In genomic region chr2:85284626-85285025, GRCm38 (mm10) we compare ENCODE assay signal across 10 mouse cellular contexts. TPM values are rescaled to one million over a fixed set of nuclear protein-coding genes. Genes with fewer than 3 reads are reported as not detected.
DNase-seq lines count a peak whose midpoint lies in the region; ATAC-seq and TF ChIP-seq lines count a peak whose summit lies in the region.
"Had no signal": no experiment of that assay in that cellular context is flagged by ENCODE, and none has a peak within 500 bp of the region (broad histone marks: within the 10 kb centered on the region; RNA-seq: fewer than 3 reads in every experiment).

No protein-coding gene starts in this region.

- H3K27ac ChIP-seq in kidney, postnatal 0 days = no peak overlapping the region
- no peak overlapping the region for H3K27ac ChIP-seq in midbrain, embryonic 16.5 days (ENCODE audit: low read length)
- no peak overlapping the region for H3K27ac ChIP-seq in thymus, adult 2 months (ENCODE audit: control insufficient read depth, insufficient read depth, low read length)
- H3K27ac ChIP-seq: embryonic facial prominence, embryonic 13.5 days had no signal

- TF ChIP-seq CTCF in kidney, postnatal 0 days (IDR thresholded peaks at IDR 0.05; ENCODE audit: low read depth) = no peak
- no peak for TF ChIP-seq CTCF in thymus, adult 2 months (IDR thresholded peaks at IDR 0.05; ENCODE audit: borderline replicate concordance, control insufficient read depth, extremely low read depth, insufficient read depth, low read length, poor library complexity)

- H3K27me3 ChIP-seq in kidney, postnatal 0 days (ENCODE audit: insufficient read depth, low read length) = no peaks in the 10 kb centered on the region
- H3K27me3 ChIP-seq in midbrain, embryonic 16.5 days (ENCODE audit: control insufficient read depth, insufficient read depth, low read depth, low read length) = no peaks in the 10 kb centered on the region
- H3K27me3 ChIP-seq in thymus, adult 2 months (ENCODE audit: control insufficient read depth, insufficient read depth, low read length) = no peaks in the 10 kb centered on the region
- H3K27me3 ChIP-seq: embryonic facial prominence, embryonic 13.5 days had no signal

- peak; percentile 19 for DNase-seq in kidney, postnatal 0 days (ENCODE audit: low spot score)
- DNase-seq in kidney, adult 9 months = no peak
- peak; percentile 30 to 41 for DNase-seq in heart, adult 18-20 months
- DNase-seq in layer of hippocampus, adult 11-12 months (ENCODE audit: low spot score) = peak; percentile 82
- DNase-seq in thymus, adult 2 months = no peak
- DNase-seq in T-cell, adult 2 months (ENCODE audit: low spot score) = no peak
- no peak for DNase-seq in thymus, postnatal 25 days

- no peak overlapping the region for H3K9ac ChIP-seq in kidney, postnatal 0 days (ENCODE audit: low read depth, low read length)
- H3K9ac ChIP-seq in midbrain, embryonic 16.5 days (ENCODE audit: low read depth, low read length) = no peak overlapping the region
- H3K9ac ChIP-seq: embryonic facial prominence, embryonic 13.5 days had no signal

- TF ChIP-seq POLR2A in thymus, adult 2 months (IDR thresholded peaks at IDR 0.05; ENCODE audit: control insufficient read depth, extremely low read depth, insufficient read depth, low read length, poor library complexity) = no peak

- H3K9me3 ChIP-seq in kidney, postnatal 0 days (replicated peaks; ENCODE audit: low read length) = no peaks in the 10 kb centered on the region
- H3K9me3 ChIP-seq in midbrain, embryonic 16.5 days (replicated peaks; ENCODE audit: control insufficient read depth, low read length, poor library complexity, severe bottlenecking) = no peaks in the 10 kb centered on the region
- H3K9me3 ChIP-seq: embryonic facial prominence, embryonic 13.5 days had no signal

- H3K4me2 ChIP-seq in kidney, postnatal 0 days (ENCODE audit: low read length) = no peak overlapping the region
- no peak overlapping the region for H3K4me2 ChIP-seq in midbrain, embryonic 16.5 days (ENCODE audit: low read length)
- H3K4me2 ChIP-seq: embryonic facial prominence, embryonic 13.5 days had no signal

- 9% methylated on average over 6 of the region's 6 CpGs for WGBS in kidney, postnatal 0 days
- WGBS in midbrain, embryonic 16.5 days = 23% methylated on average over 6 of the region's 6 CpGs
- 38% methylated on average over 6 of the region's 6 CpGs for WGBS in thymus, adult 2 months

- H3K4me1 ChIP-seq in kidney, postnatal 0 days (replicated peaks; ENCODE audit: insufficient read depth, low read length) = no peaks in the 10 kb centered on the region
- H3K4me1 ChIP-seq in midbrain, embryonic 16.5 days (ENCODE audit: control insufficient read depth, insufficient read depth, low read length) = no peaks in the 10 kb centered on the region
- no peaks in the 10 kb centered on the region for H3K4me1 ChIP-seq in thymus, adult 2 months (replicated peaks; ENCODE audit: control insufficient read depth, insufficient read depth, low read length)
- H3K4me1 ChIP-seq: embryonic facial prominence, embryonic 13.5 days had no signal

- no peaks in the 10 kb centered on the region for H3K36me3 ChIP-seq in kidney, postnatal 0 days (ENCODE audit: insufficient read depth, low read length)
- no peaks in the 10 kb centered on the region for H3K36me3 ChIP-seq in midbrain, embryonic 16.5 days (ENCODE audit: control insufficient read depth, insufficient read depth, low read length)
- no peaks in the 10 kb centered on the region for H3K36me3 ChIP-seq in thymus, adult 2 months (ENCODE audit: control insufficient read depth, insufficient read depth, low read length)
- H3K36me3 ChIP-seq: embryonic facial prominence, embryonic 13.5 days had no signal

- no peak overlapping the region for H3K4me3 ChIP-seq in kidney, postnatal 0 days (replicated peaks; ENCODE audit: low read depth, low read length)
- no peak overlapping the region for H3K4me3 ChIP-seq in midbrain, embryonic 16.5 days (ENCODE audit: low read depth, low read length)
- no peak overlapping the region for H3K4me3 ChIP-seq in thymus, adult 2 months (ENCODE audit: control insufficient read depth, insufficient read depth, low read length)
- H3K4me3 ChIP-seq: embryonic facial prominence, embryonic 13.5 days had no signal

- no peak for ATAC-seq in kidney, postnatal 0 days (replicated peaks; ENCODE audit: low FRiP score, low read depth)
- peak; percentile 36; the same call in 1 of the 2 replicates for ATAC-seq in midbrain, embryonic 16.5 days

RNA-seq across cellular contexts. Expression of gene Olfr987, which starts 54.5 kb away (rescaled TPM):
- not detected in 2 replicates for polyA plus RNA-seq in kidney, postnatal 0 days (2015; fragmentation: Nextera tagmentation; extraction: Ambion mirVana)
- total RNA-seq in heart, adult 18-20 months (2021) = not detected
- polyA plus RNA-seq in midbrain, embryonic 16.5 days (2015; fragmentation: Nextera tagmentation; extraction: Ambion mirVana) = not detected in 2 replicates
- polyA plus RNA-seq in thymus, adult 2 months (2012; rRNA removed) = not detected in 2 replicates
- polyA plus RNA-seq: embryonic facial prominence, embryonic 13.5 days; lung, embryonic 16.5 days had no signal

Comparison
In these comparisons a context has a peak if more than half of its experiments do, and no peak if none do; other contexts are left out.
1. DNase-seq: peak in kidney, postnatal 0 days (single experiment), heart, adult 18-20 months (2 of 2) and layer of hippocampus, adult 11-12 months (single experiment); none in kidney, adult 9 months (single experiment), thymus, adult 2 months (single experiment), T-cell, adult 2 months (single experiment) and thymus, postnatal 25 days (single experiment).